Mouse (Mus musculus) right cerebral cortex, postnatal 14 days (tissue): ENCODE results near the gene Gm26566.
"Not testable (repeated sequence)": the region's sequence is repeated elsewhere in the genome, so short reads cannot be mapped to it uniquely, and the experiment has no call there.

Experiments used
- DNase-seq: peaks from one replicate; pipeline ENCODE4 v3.0.0; 2022

Gene Gm26566

DNA sequence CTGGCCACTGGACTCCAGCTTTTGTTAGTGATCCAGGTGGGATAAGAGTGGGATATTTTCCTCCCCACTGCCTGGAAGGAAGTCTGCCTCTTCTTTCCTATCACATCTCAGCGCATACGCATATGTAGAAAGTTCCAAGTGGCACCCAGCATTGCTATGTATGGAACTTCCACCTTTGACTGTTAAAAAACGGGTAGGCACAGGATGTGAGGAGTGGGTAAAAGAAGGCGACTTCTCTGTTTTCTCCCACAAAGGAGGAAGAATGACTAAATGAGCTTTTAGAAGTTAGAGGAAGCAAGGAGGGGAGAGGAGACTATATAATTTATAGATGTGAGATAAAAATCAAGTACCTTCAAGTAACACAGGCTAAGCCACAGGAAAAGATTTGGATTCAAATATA lies 19.8 kb downstream of the Gm26566 start:
- no peak for DNase-seq

- no peak for DNase-seq
These were observed 21.3 kb downstream of the Gm26566 start for GRCm38 (mm10) chr4:88742771-88743371.

GRCm38 (mm10) chr4:88744207-88744606 lies 22.6 kb downstream of the Gm26566 start:
- no peak for DNase-seq

GRCm38 (mm10) chr4:88749926-88750325 lies 28.3 kb downstream of the Gm26566 start:
- no peak for DNase-seq

DNA sequence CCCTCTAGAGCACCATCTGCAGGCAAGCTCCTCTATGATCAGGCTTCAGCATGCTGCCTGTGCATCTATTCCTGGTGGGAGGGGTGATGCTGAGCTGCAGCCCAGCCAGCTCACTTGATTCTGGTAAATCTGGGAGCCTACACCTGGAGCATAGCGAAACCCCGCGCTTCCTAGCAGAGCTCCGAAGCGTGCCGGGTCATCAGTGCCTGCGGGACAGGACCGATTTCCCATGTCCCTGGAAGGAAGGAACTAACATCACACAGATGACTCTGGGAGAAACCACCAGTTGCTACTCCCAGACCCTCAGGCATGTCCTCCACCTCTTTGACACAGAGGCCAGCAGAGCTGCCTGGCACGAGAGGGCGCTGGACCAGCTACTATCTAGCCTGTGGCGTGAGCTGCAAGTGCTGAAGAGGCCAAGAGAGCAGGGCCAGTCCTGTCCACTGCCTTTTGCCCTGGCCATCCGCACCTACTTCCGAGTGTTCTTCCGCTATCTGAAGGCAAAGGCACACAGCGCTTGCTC lies 33.3 kb downstream of the Gm26566 start, which contains the start of gene Gm13271:
TSS of gene Gm13271 (plus strand) at position 51 of the 523 bp plus-strand sequence.
- DNase-seq = peak; percentile 36

GRCm38 (mm10) chr4:88756581-88757513 lies 35.2 kb downstream of the Gm26566 start:
- not testable (repeated sequence) for DNase-seq

- peak; percentile 75 for DNase-seq
These were observed 36.0 kb downstream of the Gm26566 start for GRCm38 (mm10) chr4:88757628-88758031.

DNA sequence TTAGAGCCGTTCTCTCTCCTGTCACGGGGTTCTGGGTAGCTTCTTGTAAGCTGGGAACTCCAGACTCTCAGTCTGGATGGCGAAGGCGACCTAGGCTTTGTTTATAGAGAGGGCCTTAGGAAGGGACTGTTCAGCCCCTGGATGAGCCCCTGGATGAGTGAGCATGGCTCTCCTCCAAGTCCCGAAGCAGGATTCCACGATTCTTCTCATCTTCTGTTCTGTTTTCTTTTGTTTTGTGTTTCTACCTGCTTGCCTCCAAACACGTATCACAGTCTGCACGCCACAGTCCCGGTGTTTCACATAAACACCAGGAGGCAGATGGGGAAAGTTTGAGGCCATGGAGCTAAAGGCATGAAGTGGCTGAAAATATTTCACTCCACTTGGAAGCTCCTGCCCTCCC lies 37.1 kb downstream of the Gm26566 start:
- DNase-seq = not testable (repeated sequence)

DNA sequence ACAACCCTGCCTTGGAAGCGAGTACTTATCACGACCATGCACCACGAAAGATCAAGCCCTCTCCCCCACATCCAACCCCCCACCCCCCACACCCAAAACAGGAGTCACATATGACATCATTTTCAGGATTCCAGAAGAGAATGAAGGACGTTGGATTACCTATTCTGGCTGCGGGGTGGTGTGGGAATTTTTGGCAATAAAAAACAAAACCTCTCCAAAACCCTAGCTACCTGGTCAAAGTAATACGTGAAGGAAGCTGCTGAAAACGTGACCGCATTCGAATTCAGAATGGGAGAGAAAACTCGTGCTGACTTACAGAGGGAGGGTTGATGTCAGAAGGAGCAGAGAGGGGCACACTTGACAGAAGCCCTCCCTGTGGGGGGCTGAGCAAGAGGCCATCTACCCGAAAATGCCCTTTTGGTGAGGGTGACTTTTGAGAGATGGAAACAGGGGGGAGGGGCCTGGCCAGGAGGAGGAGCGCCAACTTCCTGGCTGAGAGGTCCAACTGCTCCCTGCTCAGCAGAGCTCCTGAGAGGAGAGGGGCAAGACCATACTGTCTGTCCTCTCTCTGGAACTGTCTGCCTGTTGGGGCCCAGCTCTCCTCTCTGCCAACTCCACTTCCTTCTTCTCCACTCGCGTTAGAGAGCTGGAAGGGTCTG lies 38.1 kb downstream of the Gm26566 start, which contains the start of gene Gm13283:
TSS of gene Gm13283 (plus strand) at position 510 of the 659 bp plus-strand sequence.
- not testable (repeated sequence) for DNase-seq

- peak; percentile 33 for DNase-seq
These were observed 38.8 kb downstream of the Gm26566 start for GRCm38 (mm10) chr4:88760431-88760830.

- DNase-seq = peak; percentile 51
These were observed 40.2 kb downstream of the Gm26566 start for GRCm38 (mm10) chr4:88761776-88762175.

GRCm38 (mm10) chr4:88762341-88762740 lies 40.7 kb downstream of the Gm26566 start:
- not testable (repeated sequence) for DNase-seq

GRCm38 (mm10) chr4:88763384-88764018 lies 41.9 kb downstream of the Gm26566 start:
- DNase-seq = not testable (repeated sequence)
